Mouse (Mus musculus): Measurements from ENCODE around the gene Auts2. TPM values are rescaled to one million over a fixed set of nuclear protein-coding genes. Genes with fewer than 3 reads are reported as not detected.

The Auts2 gene
- polyA plus RNA-seq, 1 experiment: 39.0 TPM

- no peaks in the 10 kb centered on the region for H3K27me3 ChIP-seq (ENCODE audit: control insufficient read depth, insufficient read depth, low read length)
- no peak for DNase-seq
- H3K4me3 ChIP-seq (replicated peaks; ENCODE audit: insufficient read depth, low read depth, low read length): no peak overlapping the region
- no peaks in the 10 kb centered on the region; the same call in 1 of the 2 replicates for H3K4me1 ChIP-seq (ENCODE audit: control insufficient read depth, insufficient read depth, low read length)
- no peak overlapping the region for H3K27ac ChIP-seq (ENCODE audit: insufficient read depth, low read length)
- no peak for TF ChIP-seq POLR2A (IDR thresholded peaks at IDR 0.05; ENCODE audit: borderline replicate concordance, insufficient read depth, low read length)
- no peak for TF ChIP-seq CTCF (IDR thresholded peaks at IDR 0.05; ENCODE audit: borderline replicate concordance, insufficient read depth, low read depth, low read length)
- WGBS: 66% methylated on average over 12 of the region's 12 CpGs
These were observed 416.5 kb downstream of the Auts2 start for GRCm38 (mm10) chr5:132126626-132127025.

GRCm38 (mm10) chr5:132115631-132116030 lies 427.5 kb downstream of the Auts2 start:
- peak in 1 of 2 experiments; percentile 25 for DNase-seq
- WGBS: 79% methylated on average over 3 of the region's 3 CpGs
- Histone ChIP-seq H3K27ac (ENCODE audit: insufficient read depth, low read length) (no peak overlapping the region), H3K27me3 (ENCODE audit: control insufficient read depth, insufficient read depth, low read length) (no peaks in the 10 kb centered on the region), H3K4me3 (replicated peaks; ENCODE audit: insufficient read depth, low read depth, low read length) (no peak overlapping the region), H3K4me1 (ENCODE audit: control insufficient read depth, insufficient read depth, low read length) (no peaks in the 10 kb centered on the region)
- TF ChIP-seq CTCF (IDR thresholded peaks at IDR 0.05; ENCODE audit: borderline replicate concordance, insufficient read depth, low read depth, low read length) (peak; percentile 14; the same call in 1 of the 2 replicates), POLR2A (IDR thresholded peaks at IDR 0.05; ENCODE audit: borderline replicate concordance, insufficient read depth, low read length) (no peak)

GRCm38 (mm10) chr5:132114561-132115301 lies 428.4 kb downstream of the Auts2 start:
- Histone ChIP-seq H3K27ac (ENCODE audit: insufficient read depth, low read length) (no peak overlapping the region), H3K27me3 (ENCODE audit: control insufficient read depth, insufficient read depth, low read length) (no peaks in the 10 kb centered on the region), H3K4me1 (ENCODE audit: control insufficient read depth, insufficient read depth, low read length) (no peaks in the 10 kb centered on the region), H3K4me3 (replicated peaks; ENCODE audit: insufficient read depth, low read depth, low read length) (no peak overlapping the region)
- TF ChIP-seq CTCF (IDR thresholded peaks at IDR 0.05; ENCODE audit: borderline replicate concordance, insufficient read depth, low read depth, low read length) (peak; percentile 39; the same call in 1 of the 2 replicates), POLR2A (IDR thresholded peaks at IDR 0.05; ENCODE audit: borderline replicate concordance, insufficient read depth, low read length) (no peak)
- WGBS: 80% methylated on average over 8 of the region's 8 CpGs
- no peak for DNase-seq

GRCm38 (mm10) chr5:132113480-132113879 lies 429.7 kb downstream of the Auts2 start:
- Histone ChIP-seq H3K27ac (ENCODE audit: insufficient read depth, low read length) (no peak overlapping the region), H3K27me3 (ENCODE audit: control insufficient read depth, insufficient read depth, low read length) (no peaks in the 10 kb centered on the region), H3K4me3 (replicated peaks; ENCODE audit: insufficient read depth, low read depth, low read length) (no peak overlapping the region), H3K4me1 (ENCODE audit: control insufficient read depth, insufficient read depth, low read length) (no peaks in the 10 kb centered on the region)
- peak in 1 of 2 experiments; percentile 27 for DNase-seq
- WGBS: 69% methylated on average over 7 of the region's 7 CpGs
- TF ChIP-seq CTCF (IDR thresholded peaks at IDR 0.05; ENCODE audit: borderline replicate concordance, insufficient read depth, low read depth, low read length) (peak; percentile 19; the same call in 1 of the 2 replicates), POLR2A (IDR thresholded peaks at IDR 0.05; ENCODE audit: borderline replicate concordance, insufficient read depth, low read length) (no peak)

GRCm38 (mm10) chr5:132112666-132113065 lies 430.5 kb downstream of the Auts2 start:
- TF ChIP-seq POLR2A (IDR thresholded peaks at IDR 0.05; ENCODE audit: borderline replicate concordance, insufficient read depth, low read length) (no peak), CTCF (IDR thresholded peaks at IDR 0.05; ENCODE audit: borderline replicate concordance, insufficient read depth, low read depth, low read length) (no peak)
- WGBS: 98% methylated on average over 7 of the region's 7 CpGs
- Histone ChIP-seq H3K27ac (ENCODE audit: insufficient read depth, low read length) (no peak overlapping the region), H3K27me3 (ENCODE audit: control insufficient read depth, insufficient read depth, low read length) (no peaks in the 10 kb centered on the region), H3K4me1 (ENCODE audit: control insufficient read depth, insufficient read depth, low read length) (no peaks in the 10 kb centered on the region), H3K4me3 (replicated peaks; ENCODE audit: insufficient read depth, low read depth, low read length) (no peak overlapping the region)
- no peak for DNase-seq

GRCm38 (mm10) chr5:132102426-132102825 lies 440.7 kb downstream of the Auts2 start:
- 93% methylated on average over 4 of the region's 4 CpGs for WGBS
- Histone ChIP-seq H3K4me3 (replicated peaks; ENCODE audit: insufficient read depth, low read depth, low read length) (no peak overlapping the region), H3K4me1 (ENCODE audit: control insufficient read depth, insufficient read depth, low read length) (no peaks in the 10 kb centered on the region), H3K27me3 (ENCODE audit: control insufficient read depth, insufficient read depth, low read length) (no peaks in the 10 kb centered on the region), H3K27ac (ENCODE audit: insufficient read depth, low read length) (no peak overlapping the region)
- DNase-seq: no peak
- TF ChIP-seq CTCF (IDR thresholded peaks at IDR 0.05; ENCODE audit: borderline replicate concordance, insufficient read depth, low read depth, low read length): no peak
- TF ChIP-seq POLR2A (IDR thresholded peaks at IDR 0.05; ENCODE audit: borderline replicate concordance, insufficient read depth, low read length): no peak

- Histone ChIP-seq H3K27ac (ENCODE audit: insufficient read depth, low read length) (no peak overlapping the region), H3K27me3 (ENCODE audit: control insufficient read depth, insufficient read depth, low read length) (no peaks in the 10 kb centered on the region), H3K4me3 (replicated peaks; ENCODE audit: insufficient read depth, low read depth, low read length) (no peak overlapping the region), H3K4me1 (ENCODE audit: control insufficient read depth, insufficient read depth, low read length) (no peaks in the 10 kb centered on the region)
- no peak for TF ChIP-seq POLR2A (IDR thresholded peaks at IDR 0.05; ENCODE audit: borderline replicate concordance, insufficient read depth, low read length)
- no peak for DNase-seq
- 58% methylated on average over 3 of the region's 3 CpGs for WGBS
These were observed 444.7 kb downstream of the Auts2 start for GRCm38 (mm10) chr5:132098461-132098860.

- whole genome bisulfite sequencing: 92% methylated on average over 6 of the region's 6 CpGs
- Histone ChIP-seq H3K4me3 (replicated peaks; ENCODE audit: insufficient read depth, low read depth, low read length) (no peak overlapping the region), H3K4me1 (ENCODE audit: control insufficient read depth, insufficient read depth, low read length) (no peaks in the 10 kb centered on the region), H3K27me3 (ENCODE audit: control insufficient read depth, insufficient read depth, low read length) (no peaks in the 10 kb centered on the region), H3K27ac (ENCODE audit: insufficient read depth, low read length) (no peak overlapping the region)
- TF ChIP-seq POLR2A (IDR thresholded peaks at IDR 0.05; ENCODE audit: borderline replicate concordance, insufficient read depth, low read length) (no peak), CTCF (IDR thresholded peaks at IDR 0.05; ENCODE audit: borderline replicate concordance, insufficient read depth, low read depth, low read length) (no peak)
- DNase-seq: no peak
These were observed 450.4 kb downstream of the Auts2 start for GRCm38 (mm10) chr5:132092721-132093120.

Data from cerebellum, adult 2 months (tissue).